ENCODE assay signal across 16 mouse cellular contexts in the genomic region with DNA sequence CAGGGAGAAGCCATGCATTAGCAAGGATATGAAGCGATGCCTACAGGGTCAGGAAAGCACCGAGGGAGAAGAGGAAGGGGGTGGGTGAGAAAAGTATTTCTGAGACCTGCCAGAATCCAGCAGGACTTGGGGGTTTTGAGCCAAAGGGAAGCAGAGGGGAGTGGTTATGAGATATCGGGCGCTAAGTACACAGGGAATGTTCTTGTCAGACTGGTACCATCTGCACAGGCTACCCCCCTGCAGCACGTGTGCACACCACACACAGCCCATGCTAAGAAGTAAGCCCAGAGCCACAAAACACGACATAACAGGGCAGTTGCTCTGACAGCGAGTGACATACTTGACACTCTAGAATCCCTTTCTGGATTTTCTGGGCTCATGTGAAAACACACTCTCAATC. TPM values are rescaled to one million over a fixed set of nuclear protein-coding genes. Genes with fewer than 3 reads are reported as not detected.
A peak's percentile ranks its signal among the peaks of the same experiment; 100 is the strongest.
DNase-seq lines count a peak whose midpoint lies in the region; ATAC-seq and TF ChIP-seq lines count a peak whose summit lies in the region.
"Had no signal": no experiment of that assay in that cellular context is flagged by ENCODE, and none has a peak within 500 bp of the region (broad histone marks: within the 10 kb centered on the region; RNA-seq: fewer than 3 reads in every experiment).

No protein-coding gene starts in this region.

- H3K36me3 ChIP-seq in heart, embryonic 16.5 days (ENCODE audit: control insufficient read depth, insufficient read depth): no peaks in the 10 kb centered on the region
- peaks cover 90% of the 10 kb centered on the region for H3K36me3 ChIP-seq in megakaryocyte, embryonic 14.5 days (replicated peaks; ENCODE audit: low read length)
- H3K36me3 ChIP-seq in liver, embryonic 13.5 days: peaks cover 14% of the 10 kb centered on the region
- no peaks in the 10 kb centered on the region for H3K36me3 ChIP-seq in stomach, postnatal 0 days (ENCODE audit: control insufficient read depth, insufficient read depth, low read length)
- H3K36me3 ChIP-seq: embryonic facial prominence, embryonic 13.5 days; limb, embryonic 13.5 days had no signal

- no peaks in the 10 kb centered on the region for H3K9me3 ChIP-seq in heart, embryonic 16.5 days (replicated peaks; ENCODE audit: control insufficient read depth, low read length)
- no peaks in the 10 kb centered on the region for H3K9me3 ChIP-seq in megakaryocyte, embryonic 14.5 days
- no peaks in the 10 kb centered on the region for H3K9me3 ChIP-seq in liver, embryonic 13.5 days (replicated peaks)
- no peaks in the 10 kb centered on the region for H3K9me3 ChIP-seq in stomach, postnatal 0 days (ENCODE audit: control insufficient read depth, low read length)
- H3K9me3 ChIP-seq: embryonic facial prominence, embryonic 13.5 days; limb, embryonic 13.5 days had no signal

- no peak for TF ChIP-seq EP300 in stomach, postnatal 0 days (optimal IDR thresholded peaks at IDR 0.05)

- H3K4me2 ChIP-seq in heart, embryonic 16.5 days (ENCODE audit: low read depth, low read length): no peak overlapping the region
- peak overlapping the region; percentile 51 for H3K4me2 ChIP-seq in liver, embryonic 13.5 days
- H3K4me2 ChIP-seq in stomach, postnatal 0 days (replicated peaks; ENCODE audit: low read depth): no peak overlapping the region
- H3K4me2 ChIP-seq: embryonic facial prominence, embryonic 13.5 days; limb, embryonic 13.5 days had no signal

- no peaks in the 10 kb centered on the region for H3K27me3 ChIP-seq in heart, embryonic 16.5 days (ENCODE audit: control insufficient read depth, insufficient read depth, low read length)
- H3K27me3 ChIP-seq in megakaryocyte, embryonic 14.5 days (replicated peaks): no peaks in the 10 kb centered on the region
- H3K27me3 ChIP-seq in liver, embryonic 13.5 days: no peaks in the 10 kb centered on the region
- no peaks in the 10 kb centered on the region for H3K27me3 ChIP-seq in stomach, postnatal 0 days (ENCODE audit: control insufficient read depth, insufficient read depth, low read length)

- no peak for TF ChIP-seq CTCF in stomach, postnatal 0 days (IDR thresholded peaks at IDR 0.05; ENCODE audit: low read depth)

- peak overlapping the region; percentile 54; the same call in 1 of the 2 replicates for H3K27ac ChIP-seq in heart, embryonic 16.5 days (ENCODE audit: low read length)
- H3K27ac ChIP-seq in liver, embryonic 13.5 days: peak overlapping the region; percentile 64
- 0 out of 2 replicates have a peak overlapping the region, but pooled peaks have one; percentile 13 for H3K27ac ChIP-seq in stomach, postnatal 0 days (replicated peaks)
- H3K27ac ChIP-seq: embryonic facial prominence, embryonic 13.5 days; gastrocnemius, adult 2 months; hindbrain, postnatal 0 days; limb, embryonic 13.5 days had no signal

- H3K4me1 ChIP-seq in heart, embryonic 16.5 days (ENCODE audit: control insufficient read depth, insufficient read depth, low read length): peaks cover 12% of the 10 kb centered on the region
- peaks cover 100% of the 10 kb centered on the region for H3K4me1 ChIP-seq in megakaryocyte, embryonic 14.5 days
- H3K4me1 ChIP-seq in liver, embryonic 13.5 days (replicated peaks): peaks cover 96% of the 10 kb centered on the region
- H3K4me1 ChIP-seq in stomach, postnatal 0 days (replicated peaks; ENCODE audit: control insufficient read depth, insufficient read depth): peaks cover 6% of the 10 kb centered on the region; the same call in 1 of the 2 replicates

- WGBS in heart, embryonic 16.5 days: 50% methylated on average over 7 of the region's 7 CpGs
- 44% methylated on average over 7 of the region's 7 CpGs for WGBS in liver, embryonic 13.5 days (ENCODE audit: insufficient replicate concordance)
- WGBS in stomach, postnatal 0 days: 44% methylated on average over 7 of the region's 7 CpGs

- ATAC-seq in heart, embryonic 16.5 days (replicated peaks; ENCODE audit: extremely low read depth, insufficient read depth, low FRiP score): peak; percentile 70
- ATAC-seq in megakaryocyte, adult 5-6 weeks (ENCODE audit: poor library complexity, severe bottlenecking): no peak
- peak; percentile 39; the same call in 1 of the 2 replicates for ATAC-seq in liver, embryonic 13.5 days (ENCODE audit: low read depth)
- no peak for ATAC-seq in stomach, postnatal 0 days (ENCODE audit: low FRiP score, low TSS enrichment)
- ATAC-seq: hindbrain, postnatal 0 days; midbrain, embryonic 16.5 days had no signal

- DNase-seq in heart, postnatal 10 days: no peak
- no peak for DNase-seq in liver, embryonic 13.5 days
- DNase-seq in stomach, postnatal 0 days (ENCODE audit: low spot score): no peak
- no peak for DNase-seq in testis, postnatal 10 days (ENCODE audit: low spot score)
- DNase-seq: cerebellum, adult 9-11 months; gastrocnemius, adult 2 months; kidney, postnatal 4 days; right cerebral cortex, adult 18-20 months; thymus, postnatal 36 days had no signal

- no peak overlapping the region for H3K4me3 ChIP-seq in heart, embryonic 16.5 days (ENCODE audit: low read length)
- H3K4me3 ChIP-seq in megakaryocyte, embryonic 14.5 days (replicated peaks): peak overlapping the region; percentile 78
- H3K4me3 ChIP-seq in liver, embryonic 13.5 days (replicated peaks): no peak overlapping the region
- H3K4me3 ChIP-seq in stomach, postnatal 0 days (ENCODE audit: low read depth, low read length): no peak overlapping the region
- H3K4me3 ChIP-seq: embryonic facial prominence, embryonic 13.5 days; gastrocnemius, adult 2 months; limb, embryonic 13.5 days had no signal

- no peak overlapping the region for H3K9ac ChIP-seq in heart, embryonic 16.5 days (ENCODE audit: low read length)
- peak overlapping the region; percentile 31; the same call in 1 of the 2 replicates for H3K9ac ChIP-seq in liver, embryonic 13.5 days
- H3K9ac ChIP-seq in stomach, postnatal 0 days (ENCODE audit: low read length): no peak overlapping the region
- H3K9ac ChIP-seq: embryonic facial prominence, embryonic 13.5 days; limb, embryonic 13.5 days had no signal

- intact Hi-C loops in heart, postnatal 10 days (cut with DNase I): no loop called here

RNA-seq across cellular contexts. Expression of gene Vamp5, which starts 6.1 kb away (rescaled TPM):
- polyA plus RNA-seq in heart, embryonic 16.5 days (2015; fragmentation: Nextera tagmentation; extraction: Ambion mirVana): 40.1 and 46.0 TPM in 2 replicates
- total RNA-seq in heart, postnatal 10 days (2021): 10 to 100 TPM; 46.5 to 57.8 TPM
- 12.5 and 61.7 TPM in 2 replicates for polyA plus RNA-seq in megakaryocyte, embryonic 14.5 days (2012; ENCODE audit: insufficient read depth, low replicate concordance)
- 15.4 and 20.0 TPM in 2 replicates for total RNA-seq in megakaryocyte, adult 5-6 weeks (2015)
- 6.5 and 12.4 TPM in 2 replicates for total RNA-seq in megakaryocyte, adult 5-6 weeks (2017)
- polyA plus RNA-seq in liver, embryonic 13.5 days (2015; fragmentation: Nextera tagmentation; extraction: Ambion mirVana): 99.0 and 99.7 TPM in 2 replicates
- 20.2 and 22.2 TPM in 2 replicates for polyA plus RNA-seq in stomach, postnatal 0 days (2015; fragmentation: Nextera tagmentation; extraction: Ambion mirVana)

RNA-seq across cellular contexts. Expression of gene Rnf181, which starts 7.5 kb away (rescaled TPM):
- polyA plus RNA-seq in heart, embryonic 16.5 days (2015; fragmentation: Nextera tagmentation; extraction: Ambion mirVana): 92.2 and 93.6 TPM in 2 replicates
- total RNA-seq in heart, postnatal 10 days (2021): 10 to 100 TPM; 45.6 to 51.5 TPM
- 64.6 and 113 TPM in 2 replicates for polyA plus RNA-seq in megakaryocyte, embryonic 14.5 days (2012; ENCODE audit: insufficient read depth, low replicate concordance)
- 69.3 and 70.0 TPM in 2 replicates for total RNA-seq in megakaryocyte, adult 5-6 weeks (2015)
- total RNA-seq in megakaryocyte, adult 5-6 weeks (2017): 49.5 and 52.1 TPM in 2 replicates
- 76.9 and 82.6 TPM in 2 replicates for polyA plus RNA-seq in liver, embryonic 13.5 days (2015; fragmentation: Nextera tagmentation; extraction: Ambion mirVana)
- polyA plus RNA-seq in stomach, postnatal 0 days (2015; fragmentation: Nextera tagmentation; extraction: Ambion mirVana): 136 and 137 TPM in 2 replicates

RNA-seq across cellular contexts. Expression of gene Vamp8, which starts 16.3 kb away (rescaled TPM):
- polyA plus RNA-seq in heart, embryonic 16.5 days (2015; fragmentation: Nextera tagmentation; extraction: Ambion mirVana): 134 and 139 TPM in 2 replicates
- 100 to 1,000 TPM in 1 of 2 experiments, 10 to 100 TPM in 1; 95.9 to 102 TPM for total RNA-seq in heart, postnatal 10 days (2021)
- 31.1 and 174 TPM in 2 replicates for polyA plus RNA-seq in megakaryocyte, embryonic 14.5 days (2012; ENCODE audit: insufficient read depth, low replicate concordance)
- total RNA-seq in megakaryocyte, adult 5-6 weeks (2015): 219 and 236 TPM in 2 replicates
- 199 and 241 TPM in 2 replicates for total RNA-seq in megakaryocyte, adult 5-6 weeks (2017)
- 249 and 260 TPM in 2 replicates for polyA plus RNA-seq in liver, embryonic 13.5 days (2015; fragmentation: Nextera tagmentation; extraction: Ambion mirVana)
- 368 and 396 TPM in 2 replicates for polyA plus RNA-seq in stomach, postnatal 0 days (2015; fragmentation: Nextera tagmentation; extraction: Ambion mirVana)

RNA-seq across cellular contexts. Expression of gene Tmem150a, which starts 19.0 kb away (rescaled TPM):
- 12.9 and 13.8 TPM in 2 replicates for polyA plus RNA-seq in heart, embryonic 16.5 days (2015; fragmentation: Nextera tagmentation; extraction: Ambion mirVana)
- total RNA-seq in heart, postnatal 10 days (2021): 10 to 100 TPM; 13.6 to 17.1 TPM
- 48.1 and 129 TPM in 2 replicates for polyA plus RNA-seq in megakaryocyte, embryonic 14.5 days (2012; ENCODE audit: insufficient read depth, low replicate concordance)
- total RNA-seq in megakaryocyte, adult 5-6 weeks (2015): 0.20 and 2.3 TPM in 2 replicates
- total RNA-seq in megakaryocyte, adult 5-6 weeks (2017): 0.26 and 0.45 TPM in 2 replicates
- 32.5 and 37.9 TPM in 2 replicates for polyA plus RNA-seq in liver, embryonic 13.5 days (2015; fragmentation: Nextera tagmentation; extraction: Ambion mirVana)
- 7.7 and 8.4 TPM in 2 replicates for polyA plus RNA-seq in stomach, postnatal 0 days (2015; fragmentation: Nextera tagmentation; extraction: Ambion mirVana)

RNA-seq across cellular contexts. Expression of gene 0610030E20Rik, which starts 27.1 kb away (rescaled TPM):
- polyA plus RNA-seq in heart, embryonic 16.5 days (2015; fragmentation: Nextera tagmentation; extraction: Ambion mirVana): 16.0 TPM in 2 replicates
- total RNA-seq in heart, postnatal 10 days (2021): 10 to 100 TPM; 13.4 to 13.9 TPM
- polyA plus RNA-seq in megakaryocyte, embryonic 14.5 days (2012; ENCODE audit: insufficient read depth, low replicate concordance): 3.9 and 10.7 TPM in 2 replicates
- total RNA-seq in megakaryocyte, adult 5-6 weeks (2015): 34.0 and 40.5 TPM in 2 replicates
- total RNA-seq in megakaryocyte, adult 5-6 weeks (2017): 26.7 and 30.7 TPM in 2 replicates
- 14.5 and 17.7 TPM in 2 replicates for polyA plus RNA-seq in liver, embryonic 13.5 days (2015; fragmentation: Nextera tagmentation; extraction: Ambion mirVana)
- 19.6 and 20.5 TPM in 2 replicates for polyA plus RNA-seq in stomach, postnatal 0 days (2015; fragmentation: Nextera tagmentation; extraction: Ambion mirVana)

Comparison
In these comparisons a context has a peak if more than half of its experiments do, and no peak if none do; other contexts are left out.
1. ATAC-seq: peak in heart, embryonic 16.5 days (single experiment) and liver, embryonic 13.5 days (single experiment); none in megakaryocyte, adult 5-6 weeks (single experiment) and stomach, postnatal 0 days (single experiment).
2. H3K27ac ChIP-seq: peak in every context shown above with its lines; median percentile 64 in liver, embryonic 13.5 days; 54 in heart, embryonic 16.5 days; 13 in stomach, postnatal 0 days.